Mouse (Mus musculus) hindbrain, embryonic 11.5 days (tissue): ENCODE results near the gene Tssk1. TPM values are rescaled to one million over a fixed set of nuclear protein-coding genes. Genes with fewer than 3 reads are reported as not detected.

Source experiments
- ATAC-seq: fragments of 200-750 bp; cut with Nextera tagmentation; 2 replicates; pipeline ENCODE4 v1.8.0; 2017; ENCODE audit warnings: mild to moderate bottlenecking, moderate TSS enrichment, moderate library complexity; ENCODE audit not compliant: low FRiP score
- DNase-seq: peaks from one replicate; pipeline ENCODE4 v3.0.0-alpha.2; 2015; ENCODE audit warnings: low spot score
- H3K27ac ChIP-seq: fragments of 300-500 bp; sonication (generic); 2 replicates; pipeline ENCODE4 v1.5.1; 2014; ENCODE audit warnings: mild to moderate bottlenecking, low read depth, low read length
- H3K27me3 ChIP-seq: fragments of 300-500 bp; sonication (generic); 2 replicates; pipeline ENCODE4 v1.6.1; 2014; ENCODE audit warnings: mild to moderate bottlenecking, low read length, moderate library complexity, mixed read lengths; ENCODE audit not compliant: control insufficient read depth, insufficient read depth
- H3K36me3 ChIP-seq: fragments of 300-500 bp; sonication (generic); 2 replicates; pipeline ENCODE4 v1.6.1; 2014; ENCODE audit warnings: mild to moderate bottlenecking, low read length, moderate library complexity, mixed read lengths; ENCODE audit not compliant: control insufficient read depth, insufficient read depth
- H3K4me1 ChIP-seq: fragments of 300-500 bp; sonication (generic); replicated peaks from 2 replicates; pipeline ENCODE4 v1.6.1; 2014; ENCODE audit warnings: low read length, mixed read lengths; ENCODE audit not compliant: control insufficient read depth, insufficient read depth
- H3K4me2 ChIP-seq: fragments of 300-500 bp; sonication (generic); replicated peaks from 2 replicates; pipeline ENCODE4 v1.6.1; 2014; ENCODE audit warnings: mild to moderate bottlenecking, low read depth, low read length
- H3K4me3 ChIP-seq: fragments of 300-500 bp; sonication (generic); 2 replicates; pipeline ENCODE4 v1.5.1; 2014; ENCODE audit warnings: low read depth, low read length
- H3K9ac ChIP-seq: fragments of 300-500 bp; sonication (generic); 2 replicates; pipeline ENCODE4 v1.6.1; 2014; ENCODE audit warnings: low read depth, low read length
- H3K9me3 ChIP-seq: fragments of 300-500 bp; sonication (generic); 2 replicates; pipeline ENCODE4 v1.6.1; 2016; ENCODE audit warnings: low read length; ENCODE audit not compliant: control insufficient read depth
- WGBS: fragments of 180-500 bp; shearing (Covaris S2); extraction: QIAGEN DNeasy Blood & Tissue Kit; methylation state at CpG from one replicate; pipeline ENCODE4 v1.1.7; 2014; 5-methylcytosine and 5-hydroxymethylcytosine counted together
- polyA plus RNA-seq: library from polyadenylated mRNA; unstranded; fragments of >200 nt; fragmentation: Nextera tagmentation; extraction: Ambion mirVana; gene quantifications from 2 replicates; pipeline ENCODE4 v1.2.1, GENCODE M21; 2014

The Tssk1 gene
- polyA plus RNA-seq, 1 experiment from 2014 or later: 0.11 TPM

GRCm38 (mm10) chr16:17889689-17890341 lies 4.2 kb upstream of the Tssk1 start:
- 88% methylated on average over 6 of the region's 6 CpGs for WGBS
- DNase-seq: no peak

DNA sequence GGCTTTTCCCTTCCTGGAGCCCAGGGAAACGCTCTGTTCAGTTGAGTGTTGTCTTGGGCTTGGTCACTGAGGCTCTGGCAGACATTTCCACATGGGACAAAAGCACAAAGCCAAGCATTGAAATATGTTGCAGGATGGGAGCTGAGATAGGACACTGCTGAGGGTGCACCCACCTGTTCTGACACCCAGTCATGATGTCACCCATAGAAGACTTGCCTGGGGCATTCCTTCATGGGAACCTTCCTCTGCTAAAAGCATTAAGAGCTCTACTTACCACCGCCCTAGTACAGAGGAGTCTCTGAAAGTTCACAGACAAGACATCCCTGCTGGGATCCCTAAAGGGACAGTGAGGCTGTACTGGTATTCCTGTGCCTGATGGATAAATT lies 3.7 kb upstream of the Tssk1 start:
- no peaks in the 10 kb centered on the region for H3K9me3 ChIP-seq
- H3K9ac ChIP-seq: peak overlapping the region; percentile 99
- peak overlapping the region; percentile 98 for H3K4me3 ChIP-seq
- no peak for ATAC-seq
- H3K4me2 ChIP-seq: peak overlapping the region; percentile 80
- DNase-seq: no peak
- H3K27ac ChIP-seq: no peak overlapping the region
- 62% methylated on average over 2 of the region's 2 CpGs for WGBS
- no peaks in the 10 kb centered on the region for H3K27me3 ChIP-seq
- H3K36me3 ChIP-seq: no peaks in the 10 kb centered on the region
- H3K4me1 ChIP-seq: peaks cover 14% of the 10 kb centered on the region; the same call in 1 of the 2 replicates

More at GRCm38 (mm10) chr16:17889689-17890341, 4.2 kb upstream of the Tssk1 start:
- H3K27me3 ChIP-seq: no peaks in the 10 kb centered on the region
- ATAC-seq: no peak
- no peaks in the 10 kb centered on the region for H3K36me3 ChIP-seq
- peaks cover 14% of the 10 kb centered on the region; the same call in 1 of the 2 replicates for H3K4me1 ChIP-seq
- H3K9ac ChIP-seq: peak overlapping the region; percentile 99; the same call in 1 of the 2 replicates
- peak overlapping the region; percentile 98; the same call in 1 of the 2 replicates for H3K4me3 ChIP-seq
- peak overlapping the region; percentile 80 for H3K4me2 ChIP-seq
- H3K9me3 ChIP-seq: no peaks in the 10 kb centered on the region
- H3K27ac ChIP-seq: no peak overlapping the region

- peak; percentile 72 for ATAC-seq
- Histone ChIP-seq H3K4me3 (peak overlapping the region; percentile 98), H3K27ac (peak overlapping the region; percentile 91), H3K9me3 (no peaks in the 10 kb centered on the region), H3K36me3 (no peaks in the 10 kb centered on the region), H3K4me2 (peak overlapping the region; percentile 80), H3K4me1 (peaks cover 14% of the 10 kb centered on the region; the same call in 1 of the 2 replicates), H3K27me3 (no peaks in the 10 kb centered on the region), H3K9ac (peak overlapping the region; percentile 99)
- DNase-seq: peak; percentile 56
- WGBS: under 1% methylated on average over 40 of the region's 44 CpGs
Measured at GRCm38 (mm10) chr16:17890917-17891566, 3.0 kb upstream of the Tssk1 start.

- peak within 1 kb of the TSS; percentile 80 for H3K4me2 ChIP-seq
- peak within 1 kb of the TSS; percentile 99 for H3K9ac ChIP-seq
- H3K27ac ChIP-seq: peak within 1 kb of the TSS; percentile 91
- H3K27me3 ChIP-seq: no peaks in the 10 kb centered on the region
- peak; percentile 100 for DNase-seq
- under 1% methylated on average over 37 of the region's 38 CpGs for whole genome bisulfite sequencing
- no peaks in the 10 kb centered on the region for H3K9me3 ChIP-seq
- peak within 1 kb of the TSS; percentile 98 for H3K4me3 ChIP-seq
- H3K36me3 ChIP-seq: no peaks in the 10 kb centered on the region
- ATAC-seq: peak; percentile 97
- H3K4me1 ChIP-seq: peaks cover 14% of the 10 kb centered on the region; the same call in 1 of the 2 replicates
Measured at GRCm38 (mm10) chr16:17891567-17891959, 2.5 kb upstream of the Tssk1 start, which contains the start of gene Gm20518. Gm20518 (minus strand) TSS chr16:17891671.

GRCm38 (mm10) chr16:17892606-17893005 lies 1.4 kb upstream of the Tssk1 start:
- Histone ChIP-seq H3K27ac (no peak overlapping the region), H3K27me3 (no peaks in the 10 kb centered on the region), H3K9me3 (no peaks in the 10 kb centered on the region), H3K4me2 (no peak overlapping the region), H3K9ac (no peak overlapping the region), H3K4me3 (no peak overlapping the region), H3K4me1 (peaks cover 14% of the 10 kb centered on the region; the same call in 1 of the 2 replicates), H3K36me3 (no peaks in the 10 kb centered on the region)
- WGBS: 83% methylated on average over 3 of the region's 3 CpGs
- DNase-seq: no peak
- no peak for ATAC-seq

DNA sequence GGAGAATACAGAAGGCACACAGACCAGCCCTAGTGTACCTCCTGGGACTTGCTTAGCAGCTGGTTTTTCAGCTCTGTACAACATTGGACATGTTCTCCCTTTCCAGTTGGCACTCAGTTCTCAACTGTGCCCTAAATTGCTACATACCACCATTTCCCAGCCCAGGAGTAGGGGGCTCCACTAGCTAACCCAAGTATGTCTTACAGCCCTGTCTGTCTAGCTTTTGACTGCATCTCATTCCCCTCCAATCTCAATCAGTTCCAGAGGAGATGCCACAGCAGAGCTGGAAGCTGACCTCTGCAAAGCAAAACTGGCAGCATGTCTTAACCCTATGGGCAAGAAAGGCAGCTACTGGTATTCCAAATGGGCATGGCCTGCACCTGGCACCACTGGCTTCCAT lies 2.1 kb downstream of the Tssk1 start:
- Histone ChIP-seq H3K9ac (no peak overlapping the region), H3K4me3 (no peak overlapping the region), H3K27me3 (no peaks in the 10 kb centered on the region), H3K9me3 (no peaks in the 10 kb centered on the region), H3K36me3 (0 out of 2 replicates have a peak, but pooled peaks cover 5% of the 10 kb centered on the region), H3K27ac (no peak overlapping the region), H3K4me1 (peaks cover 3% of the 10 kb centered on the region; the same call in 1 of the 2 replicates), H3K4me2 (no peak overlapping the region)
- no peak for DNase-seq
- ATAC-seq: no peak

DNA sequence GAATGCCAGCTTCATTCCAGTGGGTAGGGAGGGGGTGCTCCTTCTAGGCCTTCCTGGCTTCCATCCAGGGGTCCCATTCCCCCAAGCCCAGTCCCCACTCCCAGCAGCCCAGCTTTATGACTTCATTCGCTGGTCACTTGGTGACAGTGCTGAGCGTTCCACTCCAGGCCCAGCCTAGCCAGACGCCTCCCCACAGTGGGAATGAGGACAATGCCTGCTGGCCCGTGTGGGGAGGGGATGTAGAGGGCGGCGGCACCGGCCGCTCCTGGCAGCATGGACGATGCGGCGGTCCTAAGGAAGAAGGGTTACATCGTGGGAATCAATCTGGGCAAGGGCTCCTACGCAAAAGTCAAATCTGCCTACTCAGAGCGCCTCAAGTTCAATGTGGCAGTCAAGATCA lies 4.4 kb downstream of the Tssk1 start, which contains the start of the genes Dgcr2 and Tssk2:
Dgcr2 (minus strand) TSS at position 101 of the 400 bp plus-strand sequence.
Tssk2 (plus strand) TSS at position 176 of the 400 bp plus-strand sequence.
- H3K27me3 ChIP-seq: no peaks in the 10 kb centered on the region
- 0 out of 2 replicates have a peak, but pooled peaks cover 13% of the 10 kb centered on the region for H3K36me3 ChIP-seq
- H3K9me3 ChIP-seq: no peaks in the 10 kb centered on the region
- H3K4me2 ChIP-seq: no peak within 1 kb of the TSS
- H3K27ac ChIP-seq: no peak within 1 kb of the TSS
- H3K4me3 ChIP-seq: no peak within 1 kb of the TSS
- no peak within 1 kb of the TSS for H3K9ac ChIP-seq
- DNase-seq: no peak
- H3K4me1 ChIP-seq: no peaks in the 10 kb centered on the region
- no peak for ATAC-seq
- WGBS: 91% methylated on average over 14 of the region's 14 CpGs

- Histone ChIP-seq H3K27me3 (peaks cover 43% of the 10 kb centered on the region), H3K27ac (peak within 1 kb of the TSS; percentile 54; the same call in 1 of the 2 replicates)
- under 1% methylated on average over 35 of the region's 35 CpGs for WGBS
Measured at GRCm38 (mm10) chr16:17911052-17911595, 17.1 kb downstream of the Tssk1 start, which contains the start of gene Ess2. Ess2 (minus strand) TSS chr16:17911348.

More at GRCm38 (mm10) chr16:17911052-17911595, 17.1 kb downstream of the Tssk1 start, which contains the start of gene Ess2:
- DNase-seq: peak; percentile 95
- H3K9ac ChIP-seq: peak within 1 kb of the TSS; percentile 86
- H3K9me3 ChIP-seq: no peaks in the 10 kb centered on the region
- peak within 1 kb of the TSS; percentile 72 for H3K4me3 ChIP-seq
- H3K4me2 ChIP-seq: peak within 1 kb of the TSS; percentile 84
- ATAC-seq: peak; percentile 95
- peaks cover 14% of the 10 kb centered on the region for H3K36me3 ChIP-seq
- H3K4me1 ChIP-seq: peaks cover 6% of the 10 kb centered on the region; the same call in 1 of the 2 replicates
